17 mouse cellular contexts compared by ENCODE assay signal in the genomic region with DNA sequence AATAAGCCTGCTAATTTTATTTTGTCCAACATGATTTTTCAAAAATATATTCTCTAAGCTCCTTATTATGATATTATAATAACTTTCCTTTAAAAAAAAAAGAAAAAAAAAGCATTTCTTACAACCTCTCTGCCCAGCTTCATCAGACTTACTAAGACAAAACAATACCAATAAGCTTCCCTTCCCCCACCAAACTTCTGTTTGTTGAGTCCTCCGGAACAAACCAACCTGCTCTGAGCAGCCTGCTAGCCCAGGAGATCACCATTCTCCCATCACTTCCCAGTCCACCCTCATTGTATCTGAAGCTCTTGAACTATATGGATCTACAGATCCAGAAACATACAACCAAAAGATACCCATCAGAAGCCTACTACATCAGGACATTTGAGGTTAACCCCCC.
"Had no signal": no experiment of that assay in that cellular context is flagged by ENCODE, and none has a peak within 500 bp of the region (broad histone marks: within the 10 kb centered on the region; RNA-seq: fewer than 3 reads in every experiment).

No protein-coding gene starts in this region.

- DNase-seq: liver, postnatal 0 days; lung, adult 2 months; lung, postnatal 14 days; lung, postnatal 36 days; right cerebral cortex, postnatal 14 days; thymus, adult 2 months; thymus, postnatal 25 days; thymus, postnatal 4 days had no signal

- ATAC-seq: liver, postnatal 0 days; lung, postnatal 0 days; midbrain, embryonic 15.5 days had no signal

- H3K4me1 ChIP-seq: liver, embryonic 15.5 days; lung, embryonic 15.5 days; megakaryocyte, embryonic 14.5 days; midbrain, embryonic 15.5 days; neural tube, embryonic 12.5 days; stomach, embryonic 15.5 days had no signal

- H3K36me3 ChIP-seq: liver, embryonic 15.5 days; lung, embryonic 15.5 days; midbrain, embryonic 15.5 days; neural tube, embryonic 12.5 days; stomach, embryonic 15.5 days had no signal

- H3K27ac ChIP-seq: liver, embryonic 15.5 days; lung, embryonic 15.5 days; macrophage; midbrain, embryonic 15.5 days; neural tube, embryonic 12.5 days; stomach, embryonic 15.5 days; stomach, postnatal 0 days had no signal

- H3K9ac ChIP-seq: liver, embryonic 15.5 days; liver, postnatal 0 days; lung, embryonic 15.5 days; midbrain, embryonic 15.5 days; neural tube, embryonic 12.5 days; stomach, embryonic 15.5 days had no signal

- H3K4me3 ChIP-seq: liver, embryonic 15.5 days; lung, embryonic 15.5 days; megakaryocyte, embryonic 14.5 days; midbrain, embryonic 15.5 days; neural tube, embryonic 12.5 days; stomach, embryonic 15.5 days had no signal

- H3K27me3 ChIP-seq: liver, embryonic 15.5 days; lung, embryonic 15.5 days; megakaryocyte, embryonic 14.5 days; midbrain, embryonic 15.5 days; neural tube, embryonic 12.5 days; stomach, embryonic 15.5 days had no signal

- H3K4me2 ChIP-seq: liver, embryonic 15.5 days; lung, embryonic 15.5 days; midbrain, embryonic 15.5 days; neural tube, embryonic 12.5 days; stomach, embryonic 15.5 days had no signal

- H3K9me3 ChIP-seq: liver, embryonic 15.5 days; lung, embryonic 15.5 days; megakaryocyte, embryonic 14.5 days; midbrain, embryonic 15.5 days; neural tube, embryonic 12.5 days; stomach, embryonic 15.5 days had no signal
